Mouse (Mus musculus): ENCODE measurements around the gene Mapk12.
A peak's percentile ranks its signal among the peaks of the same experiment; 100 is the strongest.

The Mapk12 gene

GRCm38 (mm10) chr15:89137378-89138045, 3.0 kb downstream of the Mapk12 start:
- DNase-seq (ENCODE audit: low spot score) = no peak

GRCm38 (mm10) chr15:89136461-89137155, 3.9 kb downstream of the Mapk12 start:
- no peak for DNase-seq (ENCODE audit: low spot score)

- DNase-seq (ENCODE audit: low spot score) = no peak
Observed at GRCm38 (mm10) chr15:89131316-89131715, 9.2 kb downstream of the Mapk12 start.

- no peak for DNase-seq (ENCODE audit: low spot score)
Observed at GRCm38 (mm10) chr15:89130245-89130644, 10.3 kb downstream of the Mapk12 start.

- DNase-seq (ENCODE audit: low spot score) = peak; percentile 85
Observed at GRCm38 (mm10) chr15:89128382-89129350, 11.8 kb downstream of the Mapk12 start, which contains the start of gene Hdac10. Hdac10 (minus strand) TSS chr15:89128700.

- no peak for DNase-seq (ENCODE audit: low spot score)
Observed at GRCm38 (mm10) chr15:89127364-89127940, 13.1 kb downstream of the Mapk12 start.

GRCm38 (mm10) chr15:89126622-89127021, 13.9 kb downstream of the Mapk12 start:
- DNase-seq (ENCODE audit: low spot score) = no peak

- DNase-seq (ENCODE audit: low spot score) = no peak
Observed at GRCm38 (mm10) chr15:89125351-89125750, 15.2 kb downstream of the Mapk12 start.

- no peak for DNase-seq (ENCODE audit: low spot score)
Observed at GRCm38 (mm10) chr15:89124312-89124711, 16.2 kb downstream of the Mapk12 start.

GRCm38 (mm10) chr15:89123595-89123994, 16.9 kb downstream of the Mapk12 start:
- peak; percentile 24 for DNase-seq (ENCODE audit: low spot score)

- peak; percentile 93 for DNase-seq (ENCODE audit: low spot score)
Observed at GRCm38 (mm10) chr15:89122649-89123366, 17.7 kb downstream of the Mapk12 start, which contains the start of gene Tubgcp6. Tubgcp6 (minus strand) TSS chr15:89123112.

- no peak for DNase-seq (ENCODE audit: low spot score)
Observed at GRCm38 (mm10) chr15:89118007-89118406, 22.5 kb downstream of the Mapk12 start.

- no peak for DNase-seq (ENCODE audit: low spot score)
Observed at GRCm38 (mm10) chr15:89110147-89110546, 30.4 kb downstream of the Mapk12 start.

GRCm38 (mm10) chr15:89106976-89107375, 33.5 kb downstream of the Mapk12 start:
- DNase-seq (ENCODE audit: low spot score) = no peak

GRCm38 (mm10) chr15:89106073-89106472, 34.4 kb downstream of the Mapk12 start:
- DNase-seq (ENCODE audit: low spot score) = no peak

- no peak for DNase-seq (ENCODE audit: low spot score)
Observed at GRCm38 (mm10) chr15:89104425-89104824, 36.1 kb downstream of the Mapk12 start.

GRCm38 (mm10) chr15:89103921-89104320, 36.6 kb downstream of the Mapk12 start:
- no peak for DNase-seq (ENCODE audit: low spot score)

GRCm38 (mm10) chr15:89102646-89103045, 37.9 kb downstream of the Mapk12 start:
- DNase-seq (ENCODE audit: low spot score) = no peak

GRCm38 (mm10) chr15:89100823-89101222, 39.7 kb downstream of the Mapk12 start:
- DNase-seq (ENCODE audit: low spot score) = no peak

GRCm38 (mm10) chr15:89098616-89099015, 41.9 kb downstream of the Mapk12 start:
- DNase-seq (ENCODE audit: low spot score) = no peak

- no peak for DNase-seq (ENCODE audit: low spot score)
Observed at GRCm38 (mm10) chr15:89097450-89097849, 43.1 kb downstream of the Mapk12 start.

Measured in urinary bladder, postnatal 14 days (tissue).